Mouse (Mus musculus): ENCODE results near the gene Usp40.

Usp40 gene

GRCm38 (mm10) chr1:87958931-87959330 is 49.4 kb downstream of the Usp40 start:
- in situ Hi-C loops (cut with MboI; ENCODE audit: unreplicated experiment in 2 of 2) = loop anchor here in 1 of 2 experiments (25.0 kb wide), 1 partner anchor 522 kb away; no protein-coding TSS in a partner anchor

GRCm38 (mm10) chr1:87953073-87953472 is 55.3 kb downstream of the Usp40 start:
- in situ Hi-C loops (cut with MboI; ENCODE audit: unreplicated experiment in 2 of 2) = loop anchor here in 1 of 2 experiments (25.0 kb wide), 1 partner anchor 516 kb away; no protein-coding TSS in a partner anchor

DNA sequence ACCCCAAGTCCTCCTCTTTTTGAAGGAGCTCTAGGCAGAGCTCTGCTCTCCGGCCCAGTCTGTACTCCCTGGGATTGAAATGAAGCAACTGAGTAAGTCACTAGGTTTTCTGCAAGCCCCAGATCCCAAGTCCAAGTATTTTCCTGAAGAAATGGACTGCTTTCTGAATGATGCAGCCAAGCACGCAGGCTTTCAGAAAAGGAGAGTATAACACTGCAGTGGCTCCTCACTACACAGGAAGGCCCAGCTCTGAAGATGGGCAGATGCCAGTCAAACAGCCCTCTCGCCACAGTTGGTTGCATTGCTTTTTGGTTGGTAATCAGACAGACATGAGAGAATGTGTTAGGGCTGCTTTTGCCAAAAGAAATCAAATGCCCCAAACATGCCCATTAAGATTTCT is 56.7 kb downstream of the Usp40 start:
- in situ Hi-C loops (cut with MboI; ENCODE audit: unreplicated experiment in 2 of 2) = loop anchor here in 1 of 2 experiments (25.0 kb wide), 1 partner anchor 514 kb away; no protein-coding TSS in a partner anchor

DNA sequence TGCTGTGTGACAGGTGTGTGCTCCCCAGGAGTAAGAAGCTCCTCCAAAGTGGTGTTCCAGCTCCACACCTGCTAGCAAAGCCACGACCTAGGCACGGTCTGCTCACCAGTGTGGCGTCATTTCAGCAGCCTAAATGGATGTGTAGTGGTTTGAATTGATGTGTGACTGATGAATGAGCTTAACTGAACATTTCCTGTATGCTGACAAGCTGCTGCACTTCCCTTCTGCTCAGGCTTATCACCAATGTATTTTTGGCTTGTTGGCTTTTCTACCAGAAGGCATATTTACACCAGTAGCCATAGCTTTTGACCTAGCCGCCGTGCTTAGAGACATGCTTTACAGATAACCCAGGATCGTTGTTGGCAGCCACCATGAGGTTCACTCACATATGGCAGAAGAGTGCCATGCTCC is 60.7 kb downstream of the Usp40 start:
- in situ Hi-C loops (cut with MboI; ENCODE audit: unreplicated experiment in 2 of 2) = loop anchor here in 1 of 2 experiments (25.0 kb wide), 1 partner anchor 510 kb away; no protein-coding TSS in a partner anchor

- in situ Hi-C loops (cut with MboI; ENCODE audit: unreplicated experiment in 2 of 2) = loop anchor here in 1 of 2 experiments (25.0 kb wide), 1 partner anchor 504 kb away; no protein-coding TSS in a partner anchor
Measured at GRCm38 (mm10) chr1:87941765-87942164, 66.6 kb downstream of the Usp40 start.

DNA sequence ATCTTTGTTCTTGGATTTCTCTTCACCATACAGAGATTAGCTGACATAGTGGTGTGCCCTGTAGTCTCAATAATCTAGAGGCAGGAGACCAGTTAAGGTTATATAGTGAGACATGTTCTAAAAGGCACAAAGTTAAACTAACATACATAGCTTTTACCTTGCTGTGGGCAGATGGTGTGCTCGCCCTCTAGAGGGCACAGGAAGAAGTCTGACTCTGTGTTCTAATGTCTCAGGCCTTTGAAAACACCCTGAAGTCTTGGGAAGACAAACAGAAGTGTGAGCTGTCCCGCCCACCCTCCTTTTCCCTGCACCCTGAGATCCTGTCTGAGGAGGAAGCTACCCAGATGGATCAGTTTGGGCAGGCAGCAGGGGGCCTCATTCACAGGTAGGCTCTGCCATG is 71.8 kb downstream of the Usp40 start:
- in situ Hi-C loops (cut with MboI; ENCODE audit: unreplicated experiment in 2 of 2) = loop anchor here in 1 of 2 experiments (25.0 kb wide), 1 partner anchor 499 kb away; no protein-coding TSS in a partner anchor

GRCm38 (mm10) chr1:87936075-87936474 is 72.3 kb downstream of the Usp40 start:
- in situ Hi-C loops (cut with MboI; ENCODE audit: unreplicated experiment in 2 of 2) = loop anchor here in 1 of 2 experiments (25.0 kb wide), 1 partner anchor 499 kb away; no protein-coding TSS in a partner anchor

DNA sequence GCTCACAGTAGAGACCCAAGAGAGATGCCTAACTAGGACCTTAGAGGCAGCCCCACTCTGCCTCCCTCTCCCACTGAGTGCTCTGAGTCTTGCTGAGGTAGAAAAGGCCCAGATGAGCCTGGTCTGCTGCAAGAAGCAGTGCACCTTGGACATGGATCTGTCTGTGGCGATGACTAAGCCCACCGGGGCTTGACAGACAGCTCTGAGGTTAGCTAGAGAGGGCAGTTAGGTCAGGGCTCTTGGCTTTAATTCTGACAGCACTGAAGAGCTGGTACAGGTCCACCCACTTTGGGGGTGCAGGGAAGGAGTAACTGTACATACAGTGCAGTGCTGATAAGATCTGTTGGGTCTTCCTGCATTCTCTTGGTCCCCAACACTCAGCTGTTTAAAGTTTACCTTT is 72.8 kb downstream of the Usp40 start:
- in situ Hi-C loops (cut with MboI; ENCODE audit: unreplicated experiment in 2 of 2) = loop anchor here in 1 of 2 experiments (25.0 kb wide), 1 partner anchor 498 kb away; no protein-coding TSS in a partner anchor

GRCm38 (mm10) chr1:87935095-87935494 is 73.3 kb downstream of the Usp40 start:
- in situ Hi-C loops (cut with MboI; ENCODE audit: unreplicated experiment in 2 of 2) = loop anchor here in 1 of 2 experiments (25.0 kb wide), 1 partner anchor 498 kb away; no protein-coding TSS in a partner anchor

DNA sequence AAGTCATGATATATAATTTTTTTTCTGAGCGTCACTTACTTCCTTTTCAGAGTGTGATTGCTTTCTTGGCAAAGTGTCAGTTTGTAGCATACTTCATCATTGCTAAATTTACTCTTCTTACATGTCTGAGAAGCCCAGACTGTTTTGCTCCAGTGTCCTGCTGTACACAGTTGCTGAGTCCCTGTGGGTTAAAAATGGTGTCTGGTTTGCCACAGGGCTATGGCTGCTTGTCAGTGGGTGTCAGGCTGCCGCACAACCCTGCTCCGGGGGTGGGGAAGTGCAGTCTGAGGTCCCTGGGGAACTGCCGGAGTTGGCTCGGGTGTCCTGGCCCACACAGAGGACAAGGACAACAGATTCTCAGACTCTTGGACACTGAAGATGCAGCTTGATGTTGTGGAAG is 75.3 kb downstream of the Usp40 start:
- in situ Hi-C loops (cut with MboI; ENCODE audit: unreplicated experiment in 2 of 2) = loop anchor here in 1 of 2 experiments (25.0 kb wide), 1 partner anchor 496 kb away; no protein-coding TSS in a partner anchor

DNA sequence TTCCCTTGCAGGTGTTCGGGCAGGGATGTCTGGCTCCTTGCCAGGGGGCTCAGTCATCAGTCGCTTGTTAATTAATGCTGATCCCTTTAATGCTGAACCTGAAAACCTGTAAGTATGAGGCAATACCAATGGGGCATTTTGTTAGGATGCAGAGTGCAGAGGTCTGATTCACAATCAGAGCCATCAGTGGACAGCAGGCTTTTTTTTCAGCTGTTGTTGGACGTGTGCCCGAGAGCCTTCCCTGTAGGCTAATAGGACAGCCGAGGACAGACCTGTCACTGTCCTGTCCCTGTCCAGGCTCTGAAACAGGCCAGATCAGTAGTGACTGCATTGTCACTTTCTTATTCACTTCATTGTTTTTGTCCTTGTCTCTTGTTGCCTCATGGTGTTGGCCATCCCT is 78.6 kb downstream of the Usp40 start:
- in situ Hi-C loops (cut with MboI; ENCODE audit: unreplicated experiment in 2 of 2) = loop anchor here (5.0 to 25.0 kb wide), 3 partner anchors 162 to 492 kb away; no protein-coding TSS in a partner anchor

- in situ Hi-C loops (cut with MboI; ENCODE audit: unreplicated experiment in 2 of 2) = loop anchor here (5.0 to 25.0 kb wide), 3 partner anchors 158 to 488 kb away; no protein-coding TSS in a partner anchor
Measured at GRCm38 (mm10) chr1:87924888-87925287, 83.5 kb downstream of the Usp40 start.

DNA sequence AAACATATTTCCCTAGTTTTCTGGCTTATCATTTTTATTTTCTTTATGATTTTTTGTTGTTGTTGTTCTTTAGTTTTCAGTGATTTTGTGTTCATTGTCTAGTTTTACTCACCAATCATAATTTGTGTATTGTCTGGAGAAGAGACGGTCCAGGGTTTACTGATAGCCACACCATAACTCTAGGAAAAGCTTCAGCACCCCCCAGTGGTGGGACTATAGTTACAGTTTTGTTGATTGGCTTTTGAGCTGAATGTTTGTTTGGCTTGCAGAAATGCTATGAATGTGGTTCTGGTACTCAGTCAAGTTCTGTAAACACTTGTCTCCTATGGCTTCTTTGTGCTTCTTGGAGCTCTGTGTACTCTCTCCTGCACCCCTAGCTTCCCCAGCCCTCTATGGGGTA is 85.7 kb downstream of the Usp40 start:
- in situ Hi-C loops (cut with MboI; ENCODE audit: unreplicated experiment in 2 of 2) = loop anchor here in 1 of 2 experiments (10.0 kb wide), 1 partner anchor 158 kb away; no protein-coding TSS in a partner anchor

DNA sequence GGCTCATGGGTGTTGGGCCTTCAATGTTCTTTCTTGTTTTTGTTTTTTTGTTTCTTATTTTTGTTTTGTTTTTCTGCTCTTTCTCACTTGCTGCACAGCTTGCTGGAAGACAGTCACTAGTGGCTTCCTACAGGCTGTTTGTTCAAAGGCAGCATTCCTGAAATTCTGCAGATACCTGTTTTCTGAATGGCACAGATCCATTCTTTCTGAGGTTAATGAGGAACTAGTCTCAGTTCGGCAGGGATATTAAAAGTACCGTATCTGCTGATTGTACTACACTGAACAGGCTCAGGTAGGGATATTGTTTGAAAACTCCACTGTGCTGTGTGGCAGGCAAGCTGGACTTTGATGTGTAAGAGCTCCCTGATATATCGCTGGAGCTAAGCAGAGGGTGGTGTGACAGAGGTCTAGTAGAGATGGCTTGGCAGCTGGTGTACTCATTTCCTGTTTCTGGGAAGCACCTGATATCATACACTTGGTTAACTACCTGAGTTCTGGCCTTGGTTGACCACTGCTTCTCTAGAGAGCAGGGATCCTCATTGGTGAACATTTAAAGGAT is 88.2 kb downstream of the Usp40 start:
- in situ Hi-C loops (cut with MboI; ENCODE audit: unreplicated experiment in 2 of 2) = loop anchor here in 1 of 2 experiments (10.0 kb wide), 1 partner anchor 155 kb away; no protein-coding TSS in a partner anchor

GRCm38 (mm10) chr1:87918061-87918460 is 90.3 kb downstream of the Usp40 start:
- in situ Hi-C loops (cut with MboI; ENCODE audit: unreplicated experiment in 2 of 2) = loop anchor here in 1 of 2 experiments (10.0 kb wide), 1 partner anchor 63 kb away; the partner anchor contains the start of gene Dgkd

DNA sequence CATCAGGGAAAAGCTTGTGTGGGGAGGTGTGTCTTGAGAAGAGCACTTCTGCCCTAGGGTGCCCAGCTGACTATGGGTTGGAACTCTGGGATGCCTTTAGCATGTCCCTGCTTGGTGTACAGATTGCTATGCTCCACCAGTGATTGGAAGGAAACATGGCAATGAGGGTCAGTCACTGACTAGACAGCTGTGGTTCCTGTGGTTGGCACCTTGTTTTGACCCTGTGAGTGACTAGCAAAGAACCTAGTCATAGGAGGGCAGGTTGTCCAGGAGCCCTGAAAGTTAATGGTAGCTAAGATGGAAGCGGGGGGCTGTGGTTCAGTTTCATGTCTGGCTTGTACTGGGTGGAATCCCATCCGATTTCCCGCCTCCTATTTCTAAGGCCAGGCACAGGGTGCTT is 91.0 kb downstream of the Usp40 start:
- in situ Hi-C loops (cut with MboI; ENCODE audit: unreplicated experiment in 2 of 2) = loop anchor here in 1 of 2 experiments (10.0 kb wide), 1 partner anchor 63 kb away; the partner anchor contains the start of gene Dgkd

- in situ Hi-C loops (cut with MboI; ENCODE audit: unreplicated experiment in 2 of 2) = loop anchor here in 1 of 2 experiments (10.0 kb wide), 1 partner anchor 59 kb away; the partner anchor contains the start of gene Dgkd
Measured at GRCm38 (mm10) chr1:87913356-87913755, 95.0 kb downstream of the Usp40 start.

GRCm38 (mm10) chr1:87910428-87910827 is 97.9 kb downstream of the Usp40 start:
- in situ Hi-C loops (cut with MboI; ENCODE audit: unreplicated experiment in 2 of 2) = loop anchor here in 1 of 2 experiments (10.0 kb wide), 1 partner anchor 56 kb away; the partner anchor contains the start of gene Dgkd

- in situ Hi-C loops (cut with MboI; ENCODE audit: unreplicated experiment in 2 of 2) = loop anchor here in 1 of 2 experiments (10.0 kb wide), 1 partner anchor 125 kb away; no protein-coding TSS in a partner anchor
Measured at GRCm38 (mm10) chr1:87909565-87909964, 98.8 kb downstream of the Usp40 start.

- in situ Hi-C loops (cut with MboI; ENCODE audit: unreplicated experiment in 2 of 2) = loop anchor here in 1 of 2 experiments (10.0 kb wide), 1 partner anchor 124 kb away; no protein-coding TSS in a partner anchor
Measured at GRCm38 (mm10) chr1:87908736-87909135, 99.6 kb downstream of the Usp40 start.

- in situ Hi-C loops (cut with MboI; ENCODE audit: unreplicated experiment in 2 of 2) = loop anchor here in 1 of 2 experiments (10.0 kb wide), 1 partner anchor 123 kb away; no protein-coding TSS in a partner anchor
Measured at GRCm38 (mm10) chr1:87908006-87908405, 100.3 kb downstream of the Usp40 start.

Data from v-Abl transformed pro-B cells (cell line).